Mouse (Mus musculus): Measurements from ENCODE around the gene Phf23.

GRCm38 (mm10) chr11:70021264-70022132, 25.9 kb downstream of the Phf23 start:
- TF ChIP-seq POLR2A (IDR thresholded peaks at IDR 0.05; ENCODE audit: insufficient read depth, low read length) (no peak), CTCF (IDR thresholded peaks at IDR 0.05; ENCODE audit: low read depth, low read length) (no peak), EP300 (IDR thresholded peaks at IDR 0.05; ENCODE audit: insufficient read depth, low read depth, low read length) (no peak)
